ENCODE assay signal across 8 mouse cellular contexts in genomic region chr15:78942663-78943062, GRCm38 (mm10). TPM values are rescaled to one million over a fixed set of nuclear protein-coding genes. Genes with fewer than 3 reads are reported as not detected.
DNase-seq lines count a peak whose midpoint lies in the region; ATAC-seq and TF ChIP-seq lines count a peak whose summit lies in the region.

No protein-coding gene starts in this region.

- no peaks in the 10 kb centered on the region for H3K9me3 ChIP-seq in forebrain, postnatal 0 days (ENCODE audit: low read length)

- WGBS in cerebellum, adult 2 months: 0% methylated on average over 9 of the region's 9 CpGs
- 2% methylated on average over 9 of the region's 9 CpGs for WGBS in forebrain, postnatal 0 days
- WGBS in lung, adult 2 months: 7% methylated on average over 9 of the region's 9 CpGs
- WGBS in olfactory bulb, adult 2 months: 1% methylated on average over 9 of the region's 9 CpGs

- peak overlapping the region; percentile 40; the same call in 1 of the 2 replicates for H3K4me2 ChIP-seq in forebrain, postnatal 0 days (ENCODE audit: low read depth)

- peak overlapping the region; percentile 22; the same call in 1 of the 2 replicates for H3K9ac ChIP-seq in forebrain, postnatal 0 days

- peaks cover 2% of the 10 kb centered on the region; the same call in 1 of the 2 replicates for H3K4me1 ChIP-seq in cerebellum, adult 2 months (ENCODE audit: control insufficient read depth, insufficient read depth, low read length)
- no peaks in the 10 kb centered on the region for H3K4me1 ChIP-seq in forebrain, postnatal 0 days (ENCODE audit: insufficient read depth)
- no peaks in the 10 kb centered on the region for H3K4me1 ChIP-seq in lung, adult 2 months (ENCODE audit: control insufficient read depth, insufficient read depth, low read length)
- H3K4me1 ChIP-seq in olfactory bulb, adult 2 months (ENCODE audit: control insufficient read depth, insufficient read depth, low read length): peaks cover 10% of the 10 kb centered on the region

- peak; percentile 46; the same call in 1 of the 2 replicates for TF ChIP-seq POLR2A in cerebellum, adult 2 months (IDR thresholded peaks at IDR 0.05; ENCODE audit: borderline replicate concordance, insufficient read depth, low read length)
- no peak for TF ChIP-seq POLR2A in lung, adult 2 months (IDR thresholded peaks at IDR 0.05; ENCODE audit: borderline replicate concordance, extremely low read depth, low read depth, low read length)
- TF ChIP-seq POLR2A in olfactory bulb, adult 2 months (IDR thresholded peaks at IDR 0.05; ENCODE audit: insufficient read depth, low read depth, low read length): no peak

- peak overlapping the region; percentile 78 for H3K27ac ChIP-seq in cerebellum, adult 2 months (ENCODE audit: insufficient read depth, low read length)
- no peak overlapping the region for H3K27ac ChIP-seq in forebrain, postnatal 0 days (ENCODE audit: low read depth, low read length)
- H3K27ac ChIP-seq in layer of hippocampus, adult 2 months: peak overlapping the region; percentile 78
- no peak overlapping the region for H3K27ac ChIP-seq in olfactory bulb, adult 2 months (ENCODE audit: insufficient read depth, low read depth, low read length)

- intact Hi-C loops in heart, postnatal 36 days (cut with DNase I): loop anchor here (1.0 to 5.0 kb wide), 2 partner anchors 27 to 40 kb away; no protein-coding TSS in a partner anchor

- peak; percentile 76; the same call in 1 of the 2 replicates for TF ChIP-seq CTCF in cerebellum, adult 2 months (IDR thresholded peaks at IDR 0.05; ENCODE audit: borderline replicate concordance, insufficient read depth, low read depth, low read length)
- TF ChIP-seq CTCF in forebrain, postnatal 0 days (IDR thresholded peaks at IDR 0.05; ENCODE audit: low read depth): peak; percentile 86
- TF ChIP-seq CTCF in layer of hippocampus, adult 2 months (conservative IDR thresholded peaks at IDR 0.05): peak; percentile 97
- TF ChIP-seq CTCF in lung, adult 2 months (IDR thresholded peaks at IDR 0.05; ENCODE audit: insufficient read depth, low read length): peak; percentile 74
- TF ChIP-seq CTCF in olfactory bulb, adult 2 months (IDR thresholded peaks at IDR 0.05; ENCODE audit: insufficient read depth, low read depth, low read length): peak; percentile 89

- peak; percentile 65 for DNase-seq in ES-CJ7 (ENCODE audit: low read depth, low spot score)
- peak; percentile 85 to 91 for DNase-seq in cerebellum, adult 2 months
- peak; percentile 84 for DNase-seq in forebrain, postnatal 0 days
- peak; percentile 86 to 87 for DNase-seq in heart, postnatal 36 days
- DNase-seq in layer of hippocampus, adult 2 months (ENCODE audit: low spot score in 2 of 2): peak; percentile 75 to 84
- DNase-seq in lung, adult 2 months: peak; percentile 80
- DNase-seq in thymus, postnatal 14 days: peak; percentile 61

- H3K36me3 ChIP-seq in forebrain, postnatal 0 days (ENCODE audit: insufficient read depth): peaks cover 38% of the 10 kb centered on the region

- H3K4me3 ChIP-seq in cerebellum, adult 2 months (replicated peaks; ENCODE audit: insufficient read depth, low read depth, low read length): peak overlapping the region; percentile 74
- H3K4me3 ChIP-seq in forebrain, postnatal 0 days (ENCODE audit: low read depth, low read length): no peak overlapping the region
- H3K4me3 ChIP-seq in layer of hippocampus, adult 2 months: peak overlapping the region; percentile 41; the same call in 1 of the 2 replicates
- peak overlapping the region; percentile 59 for H3K4me3 ChIP-seq in lung, adult 2 months (replicated peaks; ENCODE audit: extremely low read depth, low read depth, low read length)
- H3K4me3 ChIP-seq in olfactory bulb, adult 2 months (ENCODE audit: insufficient read depth, low read depth, low read length): peak overlapping the region; percentile 28

- peak; percentile 57 for ATAC-seq in forebrain, postnatal 0 days

- no peaks in the 10 kb centered on the region for H3K27me3 ChIP-seq in cerebellum, adult 2 months (ENCODE audit: control insufficient read depth, insufficient read depth, low read length)
- no peaks in the 10 kb centered on the region for H3K27me3 ChIP-seq in forebrain, postnatal 0 days (ENCODE audit: insufficient read depth, low read length)

RNA-seq across cellular contexts. Expression of gene Triobp, which starts 4.9 kb away (rescaled TPM):
- 35.3 and 39.4 TPM in 2 replicates for polyA plus RNA-seq in cerebellum, adult 2 months (2012; rRNA removed)
- 36.7 and 40.5 TPM in 2 replicates for total RNA-seq in forebrain, postnatal 0 days (2014; rRNA removed)
- polyA plus RNA-seq in forebrain, postnatal 0 days (2015; fragmentation: Nextera tagmentation; extraction: Ambion mirVana): 25.1 and 30.5 TPM in 2 replicates
- 10 to 100 TPM; 36.7 to 40.3 TPM for total RNA-seq in heart, postnatal 36 days (2021)
- total RNA-seq in layer of hippocampus, adult 2 months (2021): 10 to 100 TPM; 10.0 to 13.4 TPM
- 49.6 and 56.3 TPM in 2 replicates for polyA plus RNA-seq in lung, adult 2 months (2012; rRNA removed)
- polyA plus RNA-seq in olfactory bulb, adult 2 months (2012; ENCODE audit: insufficient read depth, insufficient read length, low replicate concordance, missing spikeins): not detected in 2 replicates

RNA-seq across cellular contexts. Expression of gene Nol12, which starts 7.9 kb away (rescaled TPM):
- polyA plus RNA-seq in cerebellum, adult 2 months (2012; rRNA removed): 30.7 and 34.4 TPM in 2 replicates
- 11.2 and 17.6 TPM in 2 replicates for total RNA-seq in forebrain, postnatal 0 days (2014; rRNA removed)
- polyA plus RNA-seq in forebrain, postnatal 0 days (2015; fragmentation: Nextera tagmentation; extraction: Ambion mirVana): 60.3 and 64.2 TPM in 2 replicates
- total RNA-seq in heart, postnatal 36 days (2021): 10 to 100 TPM; 14.2 to 16.2 TPM
- total RNA-seq in layer of hippocampus, adult 2 months (2021): 10 to 100 TPM; 41.4 to 41.8 TPM
- polyA plus RNA-seq in lung, adult 2 months (2012; rRNA removed): 15.2 and 16.4 TPM in 2 replicates
- not detected in 2 replicates for polyA plus RNA-seq in olfactory bulb, adult 2 months (2012; ENCODE audit: insufficient read depth, insufficient read length, low replicate concordance, missing spikeins)

RNA-seq across cellular contexts. Expression of gene Lgals1, which starts 16.1 kb away (rescaled TPM):
- polyA plus RNA-seq in cerebellum, adult 2 months (2012; rRNA removed): 64.7 and 71.7 TPM in 2 replicates
- total RNA-seq in forebrain, postnatal 0 days (2014; rRNA removed): 31.8 and 43.6 TPM in 2 replicates
- polyA plus RNA-seq in forebrain, postnatal 0 days (2015; fragmentation: Nextera tagmentation; extraction: Ambion mirVana): 63.2 and 99.4 TPM in 2 replicates
- total RNA-seq in heart, postnatal 36 days (2021): 100 to 1,000 TPM; 180 to 208 TPM
- total RNA-seq in layer of hippocampus, adult 2 months (2021): 10 to 100 TPM; 18.9 to 20.2 TPM
- polyA plus RNA-seq in lung, adult 2 months (2012; rRNA removed): 250 and 251 TPM in 2 replicates
- not detected in 2 replicates for polyA plus RNA-seq in olfactory bulb, adult 2 months (2012; ENCODE audit: insufficient read depth, insufficient read length, low replicate concordance, missing spikeins)

RNA-seq across cellular contexts. Expression of gene Pdxp, which starts 28.9 kb away (rescaled TPM):
- 204 and 211 TPM in 2 replicates for polyA plus RNA-seq in cerebellum, adult 2 months (2012; rRNA removed)
- 263 and 283 TPM in 2 replicates for total RNA-seq in forebrain, postnatal 0 days (2014; rRNA removed)
- polyA plus RNA-seq in forebrain, postnatal 0 days (2015; fragmentation: Nextera tagmentation; extraction: Ambion mirVana): 174 and 175 TPM in 2 replicates
- under 1 TPM; 0.60 to 0.78 TPM for total RNA-seq in heart, postnatal 36 days (2021)
- total RNA-seq in layer of hippocampus, adult 2 months (2021): 100 to 1,000 TPM; 162 to 172 TPM
- polyA plus RNA-seq in lung, adult 2 months (2012; rRNA removed): 3.5 and 4.2 TPM in 2 replicates
- polyA plus RNA-seq in olfactory bulb, adult 2 months (2012; ENCODE audit: insufficient read depth, insufficient read length, low replicate concordance, missing spikeins): not detected in 2 replicates

RNA-seq across cellular contexts. Expression of gene Sh3bp1, which starts 43.1 kb away (rescaled TPM):
- polyA plus RNA-seq in cerebellum, adult 2 months (2012; rRNA removed): 25.8 and 28.2 TPM in 2 replicates
- 2.0 and 6.4 TPM in 2 replicates for total RNA-seq in forebrain, postnatal 0 days (2014; rRNA removed)
- 3.3 and 4.3 TPM in 2 replicates for polyA plus RNA-seq in forebrain, postnatal 0 days (2015; fragmentation: Nextera tagmentation; extraction: Ambion mirVana)
- 1 to 10 TPM; 5.8 to 6.5 TPM for total RNA-seq in heart, postnatal 36 days (2021)
- total RNA-seq in layer of hippocampus, adult 2 months (2021): 10 to 100 TPM; 27.7 to 41.8 TPM
- polyA plus RNA-seq in lung, adult 2 months (2012; rRNA removed): 77.8 and 92.6 TPM in 2 replicates
- polyA plus RNA-seq in olfactory bulb, adult 2 months (2012; ENCODE audit: insufficient read depth, insufficient read length, low replicate concordance, missing spikeins): not detected in 2 replicates

Comparison
In these comparisons a context has a peak if more than half of its experiments do, and no peak if none do; other contexts are left out.
1. H3K27ac ChIP-seq: peak in cerebellum, adult 2 months (single experiment) and layer of hippocampus, adult 2 months (single experiment); none in forebrain, postnatal 0 days (single experiment) and olfactory bulb, adult 2 months (single experiment).
2. RNA of gene Nol12, which starts 7.9 kb away (polyA plus RNA-seq): 60.3 to 64.2 TPM in forebrain, postnatal 0 days, 30.7 to 34.4 TPM in cerebellum, adult 2 months and 15.2 to 16.4 TPM in lung, adult 2 months; not detected in olfactory bulb, adult 2 months; every median in the first group is over 10 times any median in the second.
3. RNA of gene Lgals1, which starts 16.1 kb away (polyA plus RNA-seq): 250 to 251 TPM in lung, adult 2 months, 64.7 to 71.7 TPM in cerebellum, adult 2 months and 63.2 to 99.4 TPM in forebrain, postnatal 0 days; not detected in olfactory bulb, adult 2 months; every median in the first group is over 10 times any median in the second.
4. Peak in every context shown above with its lines, with median percentiles within 50 percentile points of each other: DNase-seq and CTCF ChIP-seq.